In genomic region chr10:71316056-71316455, GRCm38 (mm10) we compare ENCODE assay signal across 29 mouse cellular contexts. TPM values are rescaled to one million over a fixed set of nuclear protein-coding genes. Genes with fewer than 3 reads are reported as not detected.
DNase-seq lines count a peak whose midpoint lies in the region; ATAC-seq and TF ChIP-seq lines count a peak whose summit lies in the region.
"Had no signal": no experiment of that assay in that cellular context is flagged by ENCODE, and none has a peak within 500 bp of the region (broad histone marks: within the 10 kb centered on the region; RNA-seq: fewer than 3 reads in every experiment).

No protein-coding gene starts in this region.

- H3K27ac ChIP-seq in forebrain, embryonic 11.5 days (ENCODE audit: low read depth, low read length), result no peak overlapping the region
- no peak overlapping the region for H3K27ac ChIP-seq in forebrain, embryonic 10.5 days
- H3K27ac ChIP-seq in hindbrain, postnatal 0 days, result no peak overlapping the region
- H3K27ac ChIP-seq in hindbrain, embryonic 11.5 days (ENCODE audit: low read depth, low read length), result no peak overlapping the region
- no peak overlapping the region for H3K27ac ChIP-seq in midbrain, postnatal 0 days (ENCODE audit: low read depth, low read length)
- no peak overlapping the region for H3K27ac ChIP-seq in midbrain, embryonic 15.5 days
- H3K27ac ChIP-seq: embryonic facial prominence, embryonic 10.5 days; embryonic facial prominence, embryonic 13.5 days; heart, adult 2 months; heart, embryonic 15.5 days; hindbrain, embryonic 10.5 days; hindbrain, embryonic 14.5 days had no signal

- no peak overlapping the region for H3K9ac ChIP-seq in forebrain, embryonic 11.5 days (ENCODE audit: low read length)
- no peak overlapping the region for H3K9ac ChIP-seq in hindbrain, postnatal 0 days (replicated peaks; ENCODE audit: low read length)
- H3K9ac ChIP-seq in hindbrain, embryonic 11.5 days (ENCODE audit: low read depth, low read length), result no peak overlapping the region
- H3K9ac ChIP-seq in midbrain, postnatal 0 days (replicated peaks; ENCODE audit: low read length, poor library complexity, severe bottlenecking), result no peak overlapping the region
- no peak overlapping the region for H3K9ac ChIP-seq in midbrain, embryonic 15.5 days
- H3K9ac ChIP-seq: embryonic facial prominence, embryonic 13.5 days; forebrain, postnatal 0 days; heart, embryonic 12.5 days; heart, embryonic 15.5 days; hindbrain, embryonic 14.5 days had no signal

- WGBS in forebrain, embryonic 11.5 days, result 81% methylated on average over 11 of the region's 11 CpGs
- 87% methylated on average over 11 of the region's 11 CpGs for WGBS in forebrain, embryonic 10.5 days
- 54% methylated on average over 11 of the region's 11 CpGs for WGBS in hindbrain, postnatal 0 days
- WGBS in hindbrain, embryonic 11.5 days, result 74% methylated on average over 11 of the region's 11 CpGs
- WGBS in midbrain, postnatal 0 days, result 82% methylated on average over 11 of the region's 11 CpGs
- 84% methylated on average over 11 of the region's 11 CpGs for WGBS in midbrain, embryonic 15.5 days

- no peaks in the 10 kb centered on the region for H3K9me3 ChIP-seq in forebrain, embryonic 11.5 days (ENCODE audit: control insufficient read depth, low read length)
- no peaks in the 10 kb centered on the region for H3K9me3 ChIP-seq in forebrain, embryonic 10.5 days
- no peaks in the 10 kb centered on the region for H3K9me3 ChIP-seq in hindbrain, postnatal 0 days (ENCODE audit: low read length)
- H3K9me3 ChIP-seq in hindbrain, embryonic 11.5 days (ENCODE audit: control insufficient read depth, low read length), result no peaks in the 10 kb centered on the region
- no peaks in the 10 kb centered on the region for H3K9me3 ChIP-seq in midbrain, postnatal 0 days (ENCODE audit: low read length)
- H3K9me3 ChIP-seq in midbrain, embryonic 15.5 days, result no peaks in the 10 kb centered on the region
- H3K9me3 ChIP-seq: embryonic facial prominence, embryonic 10.5 days; embryonic facial prominence, embryonic 13.5 days; heart, embryonic 12.5 days; heart, embryonic 15.5 days; hindbrain, embryonic 10.5 days had no signal

- H3K27me3 ChIP-seq in forebrain, embryonic 11.5 days (ENCODE audit: control insufficient read depth, insufficient read depth, low read length), result no peaks in the 10 kb centered on the region
- no peaks in the 10 kb centered on the region for H3K27me3 ChIP-seq in forebrain, embryonic 10.5 days (ENCODE audit: poor library complexity, severe bottlenecking)
- no peaks in the 10 kb centered on the region for H3K27me3 ChIP-seq in hindbrain, postnatal 0 days (ENCODE audit: insufficient read depth, low read length)
- no peaks in the 10 kb centered on the region for H3K27me3 ChIP-seq in hindbrain, embryonic 11.5 days (ENCODE audit: control insufficient read depth, insufficient read depth, low read length)
- no peaks in the 10 kb centered on the region for H3K27me3 ChIP-seq in midbrain, postnatal 0 days (ENCODE audit: insufficient read depth, low read length)
- H3K27me3 ChIP-seq in midbrain, embryonic 15.5 days (replicated peaks), result no peaks in the 10 kb centered on the region
- H3K27me3 ChIP-seq: embryonic facial prominence, embryonic 13.5 days; heart, embryonic 12.5 days; heart, embryonic 15.5 days had no signal

- peak; percentile 31 for ATAC-seq in cerebellum, adult (ENCODE audit: insufficient number of reproducible peaks, low FRiP score, low TSS enrichment)
- no peak for ATAC-seq in forebrain, embryonic 11.5 days (replicated peaks; ENCODE audit: low FRiP score)
- no peak for ATAC-seq in hindbrain, postnatal 0 days
- no peak for ATAC-seq in hindbrain, embryonic 11.5 days (ENCODE audit: low FRiP score)
- no peak for ATAC-seq in midbrain, postnatal 0 days (ENCODE audit: low FRiP score)
- ATAC-seq in midbrain, embryonic 15.5 days (replicated peaks), result no peak
- ATAC-seq: activated CD4-positive, CD25-positive, alpha-beta regulatory T cell, adult 4 months; forebrain, embryonic 14.5 days; forebrain, postnatal 0 days; intestine, postnatal 0 days had no signal

- no peaks in the 10 kb centered on the region for H3K36me3 ChIP-seq in forebrain, embryonic 11.5 days (ENCODE audit: control insufficient read depth, insufficient read depth, low read length)
- H3K36me3 ChIP-seq in forebrain, embryonic 10.5 days (replicated peaks), result no peaks in the 10 kb centered on the region
- H3K36me3 ChIP-seq in hindbrain, postnatal 0 days (ENCODE audit: insufficient read depth, low read length), result no peaks in the 10 kb centered on the region
- H3K36me3 ChIP-seq in hindbrain, embryonic 11.5 days (ENCODE audit: control insufficient read depth, insufficient read depth, low read length), result no peaks in the 10 kb centered on the region
- no peaks in the 10 kb centered on the region for H3K36me3 ChIP-seq in midbrain, postnatal 0 days (ENCODE audit: insufficient read depth, low read length)
- H3K36me3 ChIP-seq in midbrain, embryonic 15.5 days (replicated peaks), result no peaks in the 10 kb centered on the region
- H3K36me3 ChIP-seq: embryonic facial prominence, embryonic 10.5 days; embryonic facial prominence, embryonic 13.5 days; heart, embryonic 12.5 days; heart, embryonic 15.5 days; hindbrain, embryonic 10.5 days had no signal

- no peak overlapping the region for H3K4me2 ChIP-seq in forebrain, embryonic 11.5 days (ENCODE audit: low read depth, low read length, severe bottlenecking)
- H3K4me2 ChIP-seq in hindbrain, postnatal 0 days (ENCODE audit: low read depth, low read length), result 0 out of 2 replicates have a peak overlapping the region, but pooled peaks have one; percentile 5
- H3K4me2 ChIP-seq in hindbrain, embryonic 11.5 days (replicated peaks; ENCODE audit: low read depth, low read length), result no peak overlapping the region
- H3K4me2 ChIP-seq in midbrain, postnatal 0 days (ENCODE audit: low read depth, low read length, poor library complexity, severe bottlenecking), result no peak overlapping the region
- H3K4me2 ChIP-seq in midbrain, embryonic 15.5 days, result no peak overlapping the region
- H3K4me2 ChIP-seq: embryonic facial prominence, embryonic 13.5 days; heart, embryonic 12.5 days; heart, embryonic 15.5 days; hindbrain, embryonic 14.5 days had no signal

- no peaks in the 10 kb centered on the region for H3K4me1 ChIP-seq in forebrain, embryonic 11.5 days (replicated peaks; ENCODE audit: control insufficient read depth, insufficient read depth, low read length)
- no peaks in the 10 kb centered on the region for H3K4me1 ChIP-seq in forebrain, embryonic 10.5 days
- H3K4me1 ChIP-seq in hindbrain, postnatal 0 days (ENCODE audit: insufficient read depth, low read length), result no peaks in the 10 kb centered on the region
- no peaks in the 10 kb centered on the region for H3K4me1 ChIP-seq in hindbrain, embryonic 11.5 days (replicated peaks; ENCODE audit: control insufficient read depth, insufficient read depth, low read length)
- no peaks in the 10 kb centered on the region for H3K4me1 ChIP-seq in midbrain, postnatal 0 days (ENCODE audit: insufficient read depth, low read length)
- no peaks in the 10 kb centered on the region for H3K4me1 ChIP-seq in midbrain, embryonic 15.5 days
- H3K4me1 ChIP-seq: embryonic facial prominence, embryonic 10.5 days; embryonic facial prominence, embryonic 13.5 days; heart, embryonic 12.5 days; heart, embryonic 15.5 days; hindbrain, embryonic 10.5 days had no signal

- no peak for DNase-seq in cerebellum, adult 11-12 months
- peak; percentile 35 for DNase-seq in forebrain, embryonic 11.5 days (ENCODE audit: low spot score)
- no peak for DNase-seq in forebrain, embryonic 10.5 days (ENCODE audit: extremely low spot score, low spot score)
- DNase-seq in hindbrain, postnatal 0 days (ENCODE audit: low spot score), result no peak
- no peak for DNase-seq in hindbrain, embryonic 11.5 days (ENCODE audit: low spot score)
- peak; percentile 20 for DNase-seq in midbrain, postnatal 0 days (ENCODE audit: low spot score)
- DNase-seq: adrenal gland, adult 8-10 months; adrenal gland, postnatal 25 days; cerebellum, adult 8-10 months; cerebellum, postnatal 36 days; embryo, embryonic 11 days; forebrain, postnatal 0 days; gastrocnemius, postnatal 10 days; gastrocnemius, postnatal 36 days; heart, adult 2 months; heart, postnatal 10 days; heart, postnatal 36 days had no signal

- H3K4me3 ChIP-seq in forebrain, embryonic 11.5 days (ENCODE audit: low read depth, low read length), result no peak overlapping the region
- H3K4me3 ChIP-seq in forebrain, embryonic 10.5 days, result no peak overlapping the region
- no peak overlapping the region for H3K4me3 ChIP-seq in hindbrain, postnatal 0 days (ENCODE audit: low read length)
- no peak overlapping the region for H3K4me3 ChIP-seq in hindbrain, embryonic 11.5 days (ENCODE audit: low read depth, low read length)
- no peak overlapping the region for H3K4me3 ChIP-seq in midbrain, postnatal 0 days (ENCODE audit: low read depth, low read length)
- no peak overlapping the region for H3K4me3 ChIP-seq in midbrain, embryonic 15.5 days
- H3K4me3 ChIP-seq: embryonic facial prominence, embryonic 10.5 days; embryonic facial prominence, embryonic 13.5 days; erythroblast, embryonic 14.5 days; heart, adult 2 months; heart, embryonic 12.5 days; heart, embryonic 15.5 days; hindbrain, embryonic 10.5 days had no signal

- TF ChIP-seq CTCF in hindbrain, postnatal 0 days (IDR thresholded peaks at IDR 0.05; ENCODE audit: low read depth), result no peak
- TF ChIP-seq CTCF in midbrain, postnatal 0 days (IDR thresholded peaks at IDR 0.05), result no peak

RNA-seq across cellular contexts. Expression of gene Cisd1, which starts 28.7 kb away (rescaled TPM):
- polyA plus RNA-seq in forebrain, embryonic 11.5 days (2014; fragmentation: Nextera tagmentation; extraction: Ambion mirVana), result 137 and 139 TPM in 2 replicates
- polyA plus RNA-seq in forebrain, embryonic 10.5 days (2016; fragmentation: Nextera tagmentation; extraction: Ambion mirVana), result 138 TPM in 2 replicates
- 105 and 108 TPM in 2 replicates for total RNA-seq in hindbrain, postnatal 0 days (2014; rRNA removed)
- polyA plus RNA-seq in hindbrain, postnatal 0 days (2015; fragmentation: Nextera tagmentation; extraction: Ambion mirVana), result 388 and 399 TPM in 2 replicates
- polyA plus RNA-seq in hindbrain, embryonic 11.5 days (2014; fragmentation: Nextera tagmentation; extraction: Ambion mirVana), result 145 and 152 TPM in 2 replicates
- 92.1 and 121 TPM in 2 replicates for total RNA-seq in midbrain, postnatal 0 days (2014; rRNA removed)
- 378 and 395 TPM in 2 replicates for polyA plus RNA-seq in midbrain, postnatal 0 days (2015; fragmentation: Nextera tagmentation; extraction: Ambion mirVana)
- 257 and 277 TPM in 2 replicates for polyA plus RNA-seq in midbrain, embryonic 15.5 days (2015; fragmentation: Nextera tagmentation; extraction: Ambion mirVana)

RNA-seq across cellular contexts. Expression of gene Ube2d1, which starts 31.0 kb away (rescaled TPM):
- polyA plus RNA-seq in forebrain, embryonic 11.5 days (2014; fragmentation: Nextera tagmentation; extraction: Ambion mirVana), result 139 and 150 TPM in 2 replicates
- 92.5 and 95.1 TPM in 2 replicates for polyA plus RNA-seq in forebrain, embryonic 10.5 days (2016; fragmentation: Nextera tagmentation; extraction: Ambion mirVana)
- total RNA-seq in hindbrain, postnatal 0 days (2014; rRNA removed), result 58.8 and 72.3 TPM in 2 replicates
- polyA plus RNA-seq in hindbrain, postnatal 0 days (2015; fragmentation: Nextera tagmentation; extraction: Ambion mirVana), result 126 and 145 TPM in 2 replicates
- polyA plus RNA-seq in hindbrain, embryonic 11.5 days (2014; fragmentation: Nextera tagmentation; extraction: Ambion mirVana), result 192 and 221 TPM in 2 replicates
- 91.4 and 100 TPM in 2 replicates for total RNA-seq in midbrain, postnatal 0 days (2014; rRNA removed)
- 175 and 179 TPM in 2 replicates for polyA plus RNA-seq in midbrain, postnatal 0 days (2015; fragmentation: Nextera tagmentation; extraction: Ambion mirVana)
- polyA plus RNA-seq in midbrain, embryonic 15.5 days (2015; fragmentation: Nextera tagmentation; extraction: Ambion mirVana), result 169 and 180 TPM in 2 replicates
- polyA plus RNA-seq: erythroblast, embryonic 14.5 days had no signal

RNA-seq across cellular contexts. Expression of gene Ipmk, which starts 31.5 kb away (rescaled TPM):
- polyA plus RNA-seq in forebrain, embryonic 11.5 days (2014; fragmentation: Nextera tagmentation; extraction: Ambion mirVana), result 25.8 and 26.4 TPM in 2 replicates
- 21.1 TPM in 2 replicates for polyA plus RNA-seq in forebrain, embryonic 10.5 days (2016; fragmentation: Nextera tagmentation; extraction: Ambion mirVana)
- total RNA-seq in hindbrain, postnatal 0 days (2014; rRNA removed), result 17.3 and 19.0 TPM in 2 replicates
- 14.0 and 14.4 TPM in 2 replicates for polyA plus RNA-seq in hindbrain, postnatal 0 days (2015; fragmentation: Nextera tagmentation; extraction: Ambion mirVana)
- polyA plus RNA-seq in hindbrain, embryonic 11.5 days (2014; fragmentation: Nextera tagmentation; extraction: Ambion mirVana), result 20.9 and 21.4 TPM in 2 replicates
- 21.7 and 28.0 TPM in 2 replicates for total RNA-seq in midbrain, postnatal 0 days (2014; rRNA removed)
- polyA plus RNA-seq in midbrain, postnatal 0 days (2015; fragmentation: Nextera tagmentation; extraction: Ambion mirVana), result 12.8 and 14.6 TPM in 2 replicates
- polyA plus RNA-seq in midbrain, embryonic 15.5 days (2015; fragmentation: Nextera tagmentation; extraction: Ambion mirVana), result 17.9 and 18.2 TPM in 2 replicates

Comparison
In these comparisons a context has a peak if more than half of its experiments do, and no peak if none do; other contexts are left out.
1. DNase-seq: peak in forebrain, embryonic 11.5 days (single experiment) and midbrain, postnatal 0 days (single experiment); none in cerebellum, adult 11-12 months (single experiment), forebrain, embryonic 10.5 days (single experiment), hindbrain, postnatal 0 days (single experiment) and hindbrain, embryonic 11.5 days (single experiment).